In genomic region chr12:9584366-9585084, GRCm38 (mm10) we compare ENCODE assay signal across 8 mouse cellular contexts. TPM values are rescaled to one million over a fixed set of nuclear protein-coding genes. Genes with fewer than 3 reads are reported as not detected.
DNase-seq lines count a peak whose midpoint lies in the region; ATAC-seq and TF ChIP-seq lines count a peak whose summit lies in the region.

No protein-coding gene starts in this region.

- no peak for TF ChIP-seq CTCF in C2C12 (IDR thresholded peaks at IDR 0.05; ENCODE audit: control insufficient read depth, insufficient read depth, insufficient read length)
- TF ChIP-seq CTCF in kidney, postnatal 0 days (IDR thresholded peaks at IDR 0.05; ENCODE audit: low read depth), result no peak

- no peaks in the 10 kb centered on the region for H3K36me3 ChIP-seq in C2C12 (ENCODE audit: control insufficient read depth, insufficient read depth)
- no peaks in the 10 kb centered on the region for H3K36me3 ChIP-seq in forebrain, embryonic 10.5 days (replicated peaks)
- H3K36me3 ChIP-seq in heart, embryonic 15.5 days, result no peaks in the 10 kb centered on the region
- no peaks in the 10 kb centered on the region for H3K36me3 ChIP-seq in kidney, postnatal 0 days (ENCODE audit: insufficient read depth, low read length)
- no peaks in the 10 kb centered on the region for H3K36me3 ChIP-seq in stomach, embryonic 15.5 days

- H3K27me3 ChIP-seq in C2C12 (ENCODE audit: control insufficient read depth, insufficient read depth, insufficient read length), result no peaks in the 10 kb centered on the region
- peaks cover 57% of the 10 kb centered on the region for H3K27me3 ChIP-seq in forebrain, embryonic 10.5 days (ENCODE audit: poor library complexity, severe bottlenecking)
- peaks cover 49% of the 10 kb centered on the region for H3K27me3 ChIP-seq in heart, embryonic 15.5 days
- peaks cover 30% of the 10 kb centered on the region for H3K27me3 ChIP-seq in kidney, postnatal 0 days (ENCODE audit: insufficient read depth, low read length)
- H3K27me3 ChIP-seq in stomach, embryonic 15.5 days (replicated peaks), result peaks cover 17% of the 10 kb centered on the region

- peak overlapping the region; percentile 16 for H3K4me3 ChIP-seq in C2C12 (ENCODE audit: insufficient read depth, poor library complexity, severe bottlenecking)
- H3K4me3 ChIP-seq in forebrain, embryonic 10.5 days, result peak overlapping the region; percentile 49
- H3K4me3 ChIP-seq in heart, embryonic 15.5 days, result peak overlapping the region; percentile 52
- H3K4me3 ChIP-seq in kidney, postnatal 0 days (replicated peaks; ENCODE audit: low read depth, low read length), result peak overlapping the region; percentile 37
- peak overlapping the region; percentile 41 for H3K4me3 ChIP-seq in stomach, embryonic 15.5 days (replicated peaks)

- peak; percentile 83 for DNase-seq in adrenal gland, adult 2 months
- DNase-seq in forebrain, embryonic 10.5 days (ENCODE audit: extremely low spot score, low spot score), result peak; percentile 78
- DNase-seq in kidney, postnatal 0 days (ENCODE audit: low spot score), result peak; percentile 91
- DNase-seq in lung, postnatal 25 days (ENCODE audit: low spot score), result peak; percentile 72
- DNase-seq in T-cell, adult 2 months (ENCODE audit: low spot score), result no peak

- no peaks in the 10 kb centered on the region for H3K79me3 ChIP-seq in C2C12 (ENCODE audit: low read depth)

- H3K4me2 ChIP-seq in heart, embryonic 15.5 days, result peak overlapping the region; percentile 81
- peak overlapping the region; percentile 57 for H3K4me2 ChIP-seq in kidney, postnatal 0 days (ENCODE audit: low read length)
- peak overlapping the region; percentile 70 for H3K4me2 ChIP-seq in stomach, embryonic 15.5 days

- H3K4me1 ChIP-seq in forebrain, embryonic 10.5 days, result peaks cover 33% of the 10 kb centered on the region
- H3K4me1 ChIP-seq in heart, embryonic 15.5 days (replicated peaks), result peaks cover 29% of the 10 kb centered on the region
- peaks cover 6% of the 10 kb centered on the region; the same call in 1 of the 2 replicates for H3K4me1 ChIP-seq in kidney, postnatal 0 days (replicated peaks; ENCODE audit: insufficient read depth, low read length)
- H3K4me1 ChIP-seq in stomach, embryonic 15.5 days, result peaks cover 10% of the 10 kb centered on the region; the same call in 1 of the 2 replicates

- H3K27ac ChIP-seq in forebrain, embryonic 10.5 days, result peak overlapping the region; percentile 72
- H3K27ac ChIP-seq in heart, embryonic 15.5 days, result peak overlapping the region; percentile 16; the same call in 1 of the 2 replicates
- no peak overlapping the region for H3K27ac ChIP-seq in kidney, postnatal 0 days
- H3K27ac ChIP-seq in stomach, embryonic 15.5 days, result peak overlapping the region; percentile 35

- H3ac ChIP-seq in C2C12 (ENCODE audit: control insufficient read depth, insufficient read length, low read depth), result peak overlapping the region; percentile 61

- peak; percentile 92 for ATAC-seq in heart, embryonic 15.5 days (replicated peaks; ENCODE audit: insufficient number of reproducible peaks, insufficient read depth, low FRiP score, low read depth)
- peak; percentile 90 for ATAC-seq in kidney, postnatal 0 days (replicated peaks; ENCODE audit: low FRiP score, low read depth)
- ATAC-seq in stomach, embryonic 15.5 days (ENCODE audit: insufficient read depth, low FRiP score, low read depth), result peak; percentile 96

- H3K9ac ChIP-seq in heart, embryonic 15.5 days, result peak overlapping the region; percentile 45; the same call in 1 of the 2 replicates
- H3K9ac ChIP-seq in kidney, postnatal 0 days (ENCODE audit: low read depth, low read length), result no peak overlapping the region
- H3K9ac ChIP-seq in stomach, embryonic 15.5 days, result peak overlapping the region; percentile 32

- no peaks in the 10 kb centered on the region for H3K9me3 ChIP-seq in forebrain, embryonic 10.5 days
- H3K9me3 ChIP-seq in heart, embryonic 15.5 days (replicated peaks), result no peaks in the 10 kb centered on the region
- no peaks in the 10 kb centered on the region for H3K9me3 ChIP-seq in kidney, postnatal 0 days (replicated peaks; ENCODE audit: low read length)
- H3K9me3 ChIP-seq in stomach, embryonic 15.5 days, result no peaks in the 10 kb centered on the region

- H3K79me2 ChIP-seq in C2C12 (ENCODE audit: control insufficient read depth, insufficient read depth), result no peaks in the 10 kb centered on the region

- WGBS in forebrain, embryonic 10.5 days, result under 1% methylated on average over 23 of the region's 23 CpGs
- 2% methylated on average over 23 of the region's 23 CpGs for WGBS in heart, embryonic 15.5 days
- whole genome bisulfite sequencing in kidney, postnatal 0 days, result under 1% methylated on average over 23 of the region's 23 CpGs
- WGBS in stomach, embryonic 15.5 days, result 1% methylated on average over 23 of the region's 23 CpGs

TF ChIP-seq in C2C12, 6 proteins besides CTCF, POLR2A, EP300 and RAD21:
- no peak for TF ChIP-seq CEBPB (IDR thresholded peaks at IDR 0.05; ENCODE audit: low read depth)
- peak; percentile 18 for TF ChIP-seq MAX (IDR thresholded peaks at IDR 0.05)
TF ChIP-seq in C2C12: peak in this region for 1.

RNA-seq across cellular contexts. Expression of gene Osr1, which starts 14.6 kb away (rescaled TPM):
- polyA plus RNA-seq in C2C12 (2012; fragmentation: generic; extraction: Trizol), result 2.2 TPM
- 1 to 10 TPM; 2.7 to 4.8 TPM for total RNA-seq in adrenal gland, adult 2 months (2021)
- polyA plus RNA-seq in adrenal gland, adult 2 months (2012; rRNA removed), result 3.5 and 9.3 TPM in 2 replicates
- 2.3 and 3.4 TPM in 2 replicates for polyA plus RNA-seq in forebrain, embryonic 10.5 days (2016; fragmentation: Nextera tagmentation; extraction: Ambion mirVana)
- polyA plus RNA-seq in heart, embryonic 15.5 days (2015; fragmentation: Nextera tagmentation; extraction: Ambion mirVana), result 16.6 and 25.5 TPM in 2 replicates
- polyA plus RNA-seq in kidney, postnatal 0 days (2015; fragmentation: Nextera tagmentation; extraction: Ambion mirVana), result 8.9 and 12.1 TPM in 2 replicates
- polyA plus RNA-seq in stomach, embryonic 15.5 days (2015; fragmentation: Nextera tagmentation; extraction: Ambion mirVana), result 45.5 and 47.2 TPM in 2 replicates
